Mouse (Mus musculus) A20 (cell line): ENCODE measurements around the gene Zmat5.

ENCODE experiments used
- DNase-seq: peaks from one replicate; pipeline ENCODE4 v3.0.0-alpha.2; 2011; ENCODE audit warnings: low read depth, low spot score

The Zmat5 gene

GRCm38 (mm10) chr11:4734179-4734578 is 29.7 kb downstream of the Zmat5 start:
- no peak for DNase-seq

- no peak for DNase-seq
Observed at GRCm38 (mm10) chr11:4736355-4736754, 31.9 kb downstream of the Zmat5 start.

- no peak for DNase-seq
Observed at GRCm38 (mm10) chr11:4737682-4738081, 33.2 kb downstream of the Zmat5 start.

GRCm38 (mm10) chr11:4738719-4739118 is 34.2 kb downstream of the Zmat5 start:
- DNase-seq = no peak

GRCm38 (mm10) chr11:4740785-4741184 is 36.3 kb downstream of the Zmat5 start:
- no peak for DNase-seq

- DNase-seq = no peak
Observed at GRCm38 (mm10) chr11:4744691-4745090, 40.2 kb downstream of the Zmat5 start.

GRCm38 (mm10) chr11:4745969-4746368 is 41.5 kb downstream of the Zmat5 start:
- no peak for DNase-seq

- no peak for DNase-seq
Observed at GRCm38 (mm10) chr11:4746733-4747132, 42.3 kb downstream of the Zmat5 start, which contains the start of gene Cabp7. Cabp7 (minus strand) TSS chr11:4746778.

- no peak for DNase-seq
Observed at GRCm38 (mm10) chr11:4747285-4747684, 42.8 kb downstream of the Zmat5 start.

GRCm38 (mm10) chr11:4750263-4750662 is 45.8 kb downstream of the Zmat5 start:
- peak; percentile 42 for DNase-seq

GRCm38 (mm10) chr11:4752836-4753235 is 48.4 kb downstream of the Zmat5 start:
- no peak for DNase-seq

GRCm38 (mm10) chr11:4754036-4754435 is 49.6 kb downstream of the Zmat5 start:
- DNase-seq = peak; percentile 40

- DNase-seq = no peak
Observed at GRCm38 (mm10) chr11:4754867-4755266, 50.4 kb downstream of the Zmat5 start.

GRCm38 (mm10) chr11:4756460-4756859 is 52.0 kb downstream of the Zmat5 start:
- peak; percentile 43 for DNase-seq

- no peak for DNase-seq
Observed at GRCm38 (mm10) chr11:4756984-4757788, 52.7 kb downstream of the Zmat5 start.

- no peak for DNase-seq
Observed at GRCm38 (mm10) chr11:4757789-4758158, 53.3 kb downstream of the Zmat5 start.

- no peak for DNase-seq
Observed at GRCm38 (mm10) chr11:4760438-4760837, 56.0 kb downstream of the Zmat5 start.

- DNase-seq = peak; percentile 81
Observed at GRCm38 (mm10) chr11:4761991-4762390, 57.5 kb downstream of the Zmat5 start.

GRCm38 (mm10) chr11:4762511-4762910 is 58.0 kb downstream of the Zmat5 start:
- DNase-seq = peak; percentile 71

GRCm38 (mm10) chr11:4763631-4764030 is 59.2 kb downstream of the Zmat5 start:
- no peak for DNase-seq

GRCm38 (mm10) chr11:4764476-4764875 is 60.0 kb downstream of the Zmat5 start:
- DNase-seq = no peak

- DNase-seq = no peak
Observed at GRCm38 (mm10) chr11:4768399-4768798, 63.9 kb downstream of the Zmat5 start.

GRCm38 (mm10) chr11:4769293-4769692 is 64.8 kb downstream of the Zmat5 start:
- DNase-seq = no peak

GRCm38 (mm10) chr11:4769881-4770280 is 65.4 kb downstream of the Zmat5 start:
- DNase-seq = no peak
